Mouse (Mus musculus) layer of hippocampus, adult 9-11 months (tissue): Measurements from ENCODE around the gene Ubac2.

Experiments used
- DNase-seq: peaks from one replicate; pipeline ENCODE4 v3.0.0; 2022

The Ubac2 gene

DNA sequence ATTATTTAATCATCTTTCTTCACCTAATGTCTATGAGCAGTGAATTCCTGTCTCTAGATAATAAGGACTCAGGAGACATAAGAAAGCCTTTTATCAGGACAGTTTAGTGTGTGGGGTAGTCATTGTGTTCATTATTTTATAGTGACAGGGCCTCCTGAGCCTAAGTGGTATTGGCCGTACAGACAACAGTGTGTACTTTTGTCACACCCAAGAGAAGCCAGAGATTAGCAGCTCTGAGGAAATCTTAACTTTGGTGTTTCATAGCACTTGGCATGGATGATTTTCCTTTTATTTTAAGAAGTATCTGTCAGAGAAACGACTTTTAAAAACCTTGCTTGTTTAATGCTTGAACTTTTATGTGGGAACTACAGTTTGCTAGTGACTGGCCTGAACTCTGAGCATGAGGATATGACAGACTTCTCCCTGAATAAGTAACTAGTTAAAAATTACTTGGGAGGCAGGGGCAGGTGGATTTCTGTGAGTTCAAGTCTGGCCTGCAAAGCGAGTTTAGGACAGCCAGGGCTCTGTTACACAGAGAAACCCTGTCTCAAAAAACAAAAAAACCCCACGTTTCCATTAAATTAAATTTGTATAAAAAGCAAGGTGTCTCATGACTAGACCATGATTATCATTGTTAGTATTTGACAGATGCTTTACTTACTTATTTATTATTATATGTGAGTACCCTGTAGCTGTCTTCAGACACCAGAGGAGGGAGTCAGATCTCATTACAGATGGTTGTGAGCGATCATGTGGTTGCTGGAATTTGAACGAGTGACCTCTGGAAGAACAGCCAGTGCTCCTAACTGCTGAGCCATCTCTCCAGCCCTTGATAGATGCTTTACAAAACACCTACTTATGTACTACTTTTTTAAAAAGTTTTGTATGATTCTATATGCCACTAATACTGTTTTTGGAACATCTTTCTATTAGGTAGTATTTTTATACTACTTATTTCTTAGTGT is 18.0 kb downstream of the Ubac2 start:
- no peak for DNase-seq

DNA sequence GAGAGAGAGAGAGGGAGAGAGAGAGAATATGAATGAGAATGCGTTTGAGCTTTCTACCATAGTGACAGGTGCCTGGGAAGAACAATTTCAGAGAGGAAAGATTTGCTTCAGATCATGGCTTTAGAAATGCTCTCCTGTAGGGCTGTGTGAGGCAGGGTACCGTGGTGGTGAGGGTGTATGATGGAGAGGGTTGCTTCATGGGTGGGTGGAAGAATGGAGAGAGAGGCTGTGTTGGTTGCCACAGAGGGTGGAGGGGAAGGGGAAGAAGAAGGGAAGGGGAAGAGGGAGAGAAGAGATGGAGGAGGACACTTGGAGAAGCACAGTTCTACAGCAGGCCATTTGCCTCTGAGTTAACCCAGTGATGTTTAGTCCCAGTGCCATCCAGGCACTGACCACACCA is 19.4 kb downstream of the Ubac2 start:
- no peak for DNase-seq

DNA sequence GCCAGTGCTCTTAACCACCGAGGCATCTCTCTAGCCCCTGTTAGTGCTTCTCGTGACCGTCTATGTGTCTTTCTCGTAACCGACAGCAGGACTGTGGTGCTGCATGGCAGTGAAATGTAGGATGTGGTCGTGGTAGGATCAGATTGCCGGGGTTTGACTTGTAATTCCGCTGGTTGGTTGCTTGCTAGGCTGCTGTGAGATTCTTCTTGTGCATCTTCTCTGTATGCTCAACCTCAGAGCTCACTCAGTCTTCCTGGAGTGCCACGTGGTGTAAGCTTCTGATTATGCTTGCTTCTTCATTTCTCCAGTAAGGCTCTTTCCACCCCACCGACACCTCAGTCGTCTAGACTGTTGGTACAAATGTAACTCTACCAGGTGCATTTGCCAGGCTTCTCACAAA is 20.1 kb downstream of the Ubac2 start:
- no peak for DNase-seq

DNA sequence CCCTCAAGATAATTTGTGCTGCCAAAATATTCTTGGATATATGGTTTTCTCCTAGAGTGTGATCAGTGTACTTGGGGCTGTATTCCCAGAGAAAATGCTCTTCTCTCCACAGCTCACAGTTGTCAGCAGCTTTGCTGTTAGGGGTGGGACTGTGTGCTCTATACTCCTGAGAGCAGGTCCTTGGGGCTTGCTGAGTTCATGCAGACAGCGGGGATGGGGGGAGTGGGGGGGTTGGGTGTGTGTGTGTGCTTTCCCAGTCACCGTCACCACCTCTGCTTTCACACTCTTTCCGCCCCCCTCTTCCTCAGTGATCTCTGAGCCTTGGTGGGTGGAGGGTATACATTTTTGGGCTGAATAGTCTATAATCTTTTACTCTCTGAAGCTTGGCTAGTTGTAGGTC is 20.7 kb downstream of the Ubac2 start:
- DNase-seq = no peak

DNA sequence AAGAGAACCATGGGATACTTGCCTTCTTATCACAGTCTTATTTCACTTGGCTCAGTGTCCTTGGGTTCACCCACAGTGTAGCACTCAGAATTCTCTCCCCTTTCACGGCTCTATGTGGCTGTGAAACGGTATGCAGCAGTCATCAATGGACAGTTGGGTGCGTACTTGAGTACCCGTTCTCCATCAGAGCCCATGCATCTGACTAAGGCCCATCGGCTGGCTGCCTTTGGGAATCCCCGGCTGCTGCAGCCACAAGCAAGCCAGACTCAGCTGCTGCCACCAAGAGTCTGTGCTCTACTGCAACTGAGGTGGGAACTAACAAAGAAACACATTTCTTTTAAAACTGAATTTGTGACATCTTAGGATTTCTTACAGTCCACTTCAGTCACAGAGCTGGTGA is 23.1 kb downstream of the Ubac2 start:
- no peak for DNase-seq

DNA sequence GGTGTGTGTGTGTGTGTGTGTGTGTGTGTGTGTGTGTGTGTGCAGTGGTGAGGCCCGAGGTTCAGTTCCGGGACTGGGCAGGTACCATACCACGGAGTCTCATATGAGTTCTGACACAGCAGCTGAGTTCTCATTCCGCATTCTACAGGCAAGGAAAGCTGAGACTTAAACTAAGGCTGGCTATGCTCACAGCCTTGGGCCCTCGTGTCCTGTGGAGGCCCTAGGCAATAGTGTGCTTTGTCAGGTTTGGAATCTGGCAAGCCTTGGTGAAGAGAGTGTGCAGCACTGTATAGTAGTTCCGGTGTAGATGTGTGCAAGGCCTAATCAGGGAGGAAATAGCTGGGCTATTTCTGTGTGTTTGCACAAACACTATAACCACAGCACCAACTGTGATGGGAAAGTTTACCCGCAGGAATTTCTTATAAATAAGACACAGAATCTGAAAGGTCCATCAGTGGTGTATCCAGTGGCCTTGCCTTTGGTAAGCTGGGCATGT is 25.0 kb downstream of the Ubac2 start:
- no peak for DNase-seq

DNA sequence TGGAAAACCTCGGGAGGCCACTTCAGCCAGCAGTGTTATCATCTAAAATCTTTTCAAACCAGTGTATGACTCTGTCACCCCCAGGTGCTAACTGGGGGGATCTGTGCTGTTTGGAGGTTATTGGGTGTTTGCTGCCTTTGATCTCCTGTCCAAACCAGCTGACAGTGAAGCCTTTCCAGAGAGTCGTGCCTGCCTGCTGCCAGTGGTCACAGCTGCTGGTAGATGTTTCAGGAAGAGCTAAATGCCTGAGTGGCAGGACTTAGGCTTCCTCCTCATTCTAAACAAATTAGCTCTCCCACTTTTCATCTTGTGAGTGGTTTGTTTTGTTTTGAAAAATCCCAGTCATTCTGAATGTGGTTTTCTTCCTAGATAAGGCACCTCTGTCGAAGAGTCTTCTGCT is 26.3 kb downstream of the Ubac2 start:
- no peak for DNase-seq

DNA sequence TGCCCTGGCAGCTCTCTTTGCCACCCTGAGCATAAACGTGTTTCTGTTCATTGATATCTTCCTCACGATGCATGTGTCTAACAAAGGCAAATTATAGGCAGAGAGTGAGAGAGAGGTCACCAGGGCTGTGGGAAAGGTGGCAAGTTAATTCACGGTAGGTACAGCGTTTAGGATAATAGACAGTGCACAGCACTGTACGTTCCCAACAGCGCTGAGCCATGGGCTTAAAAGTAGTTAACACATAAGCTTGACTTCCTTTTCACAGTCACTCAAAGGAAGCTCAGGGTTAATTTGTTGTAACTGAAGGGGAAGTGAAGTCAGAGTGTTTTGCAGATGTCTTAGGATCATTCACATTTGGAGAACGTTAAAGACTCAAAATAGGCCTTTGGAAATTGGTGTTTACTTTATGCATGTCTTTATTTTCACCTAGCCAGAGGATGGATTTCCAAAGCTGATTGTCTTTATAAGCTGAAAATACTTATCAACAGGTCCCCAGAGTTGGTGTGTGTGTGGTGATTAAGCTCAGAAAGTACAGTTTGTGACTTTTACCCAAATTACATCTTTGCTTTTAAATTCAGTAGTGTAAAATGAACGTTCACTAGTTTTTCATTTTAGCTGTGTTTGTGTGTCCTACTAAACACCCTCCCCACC is 28.0 kb downstream of the Ubac2 start:
- DNase-seq = no peak

DNA sequence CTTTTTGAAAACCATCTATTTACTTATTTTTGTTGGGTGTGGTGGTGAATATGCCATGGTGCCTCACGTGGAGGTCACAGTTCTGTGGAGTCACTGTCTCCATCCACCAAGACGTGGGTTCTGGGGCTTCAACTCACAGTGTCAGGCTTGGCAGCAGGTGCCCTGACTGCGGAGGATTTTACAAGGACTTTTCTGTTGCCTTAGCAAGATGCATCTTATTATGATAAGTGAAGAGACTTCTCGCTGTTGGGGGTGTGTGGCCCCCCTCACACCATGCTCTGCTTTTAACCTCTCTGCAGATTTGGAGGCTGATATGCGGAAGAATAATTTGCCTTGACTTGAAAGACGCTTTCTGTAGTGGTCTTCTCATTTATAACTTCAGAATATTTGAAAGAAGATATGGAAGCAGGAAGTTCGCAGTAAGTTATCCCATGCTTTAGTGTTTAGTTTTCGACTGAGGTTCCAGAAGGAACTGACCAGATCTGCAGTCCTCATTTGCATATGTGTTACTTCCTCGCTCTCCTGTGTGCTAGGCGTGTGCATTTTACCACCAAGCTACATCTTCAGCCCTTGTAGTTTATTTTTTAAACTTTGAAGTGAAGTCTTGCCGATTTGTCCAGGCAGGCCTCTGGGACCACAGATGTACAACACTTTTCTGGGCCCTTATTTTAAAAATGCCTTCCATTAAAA is 28.7 kb downstream of the Ubac2 start:
- DNase-seq = no peak

DNA sequence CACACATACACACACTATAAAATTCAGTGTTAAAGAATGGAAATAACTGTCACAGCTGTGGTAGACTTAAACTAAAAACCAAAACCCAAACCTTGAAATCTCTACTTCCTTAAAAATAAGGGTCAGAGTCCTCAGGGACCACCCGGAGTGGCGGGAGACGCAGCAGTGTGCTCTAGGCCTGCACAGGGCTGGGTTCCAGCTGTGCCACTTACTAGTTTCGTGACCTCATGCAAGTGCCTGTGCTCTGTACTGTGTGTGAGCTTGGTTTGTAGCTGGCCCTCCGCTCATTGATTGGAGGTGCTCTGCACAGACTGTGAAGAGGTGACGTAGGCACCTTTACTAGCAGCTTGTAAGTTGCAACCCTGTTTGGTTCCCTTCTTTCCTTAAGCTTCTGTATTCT is 31.4 kb downstream of the Ubac2 start:
- DNase-seq = no peak

DNA sequence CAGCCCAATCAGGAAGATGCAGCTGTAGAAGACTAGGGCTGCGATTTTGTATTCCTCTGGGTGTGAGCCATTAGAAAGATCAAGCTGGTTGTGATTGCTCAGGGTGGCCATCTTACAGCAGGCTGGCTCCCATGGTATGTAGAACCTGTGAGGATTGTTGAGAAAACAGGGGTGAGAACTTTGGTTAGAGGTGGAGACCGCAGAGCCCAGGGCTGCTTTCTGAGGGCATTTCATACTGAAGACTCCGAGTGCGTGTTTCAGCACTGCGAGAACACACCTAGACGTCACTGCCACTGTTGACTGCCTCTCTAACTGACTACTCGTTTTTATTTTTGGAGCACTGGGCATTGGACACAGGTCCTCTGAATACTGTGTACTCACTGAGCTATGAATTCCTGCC is 34.1 kb downstream of the Ubac2 start:
- DNase-seq = no peak

DNA sequence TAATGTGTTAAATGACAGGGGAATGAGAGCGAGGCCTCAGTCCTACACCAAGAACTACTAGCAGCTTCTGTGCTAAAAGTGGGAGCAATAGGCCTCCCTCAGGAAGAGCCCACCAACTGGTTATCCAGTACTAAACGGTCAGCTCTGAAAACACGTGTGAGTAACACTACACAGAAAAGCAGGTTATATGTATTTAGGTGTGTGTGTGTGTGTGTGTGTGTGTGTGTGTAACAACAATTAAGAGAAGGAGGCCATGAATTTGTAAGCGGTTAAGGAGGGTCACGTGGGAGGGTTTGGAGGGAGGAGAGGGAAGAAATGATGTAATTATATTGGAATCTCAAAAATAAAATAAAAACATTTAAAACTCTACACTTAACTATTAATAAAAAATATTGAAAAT is 36.7 kb downstream of the Ubac2 start:
- no peak for DNase-seq

DNA sequence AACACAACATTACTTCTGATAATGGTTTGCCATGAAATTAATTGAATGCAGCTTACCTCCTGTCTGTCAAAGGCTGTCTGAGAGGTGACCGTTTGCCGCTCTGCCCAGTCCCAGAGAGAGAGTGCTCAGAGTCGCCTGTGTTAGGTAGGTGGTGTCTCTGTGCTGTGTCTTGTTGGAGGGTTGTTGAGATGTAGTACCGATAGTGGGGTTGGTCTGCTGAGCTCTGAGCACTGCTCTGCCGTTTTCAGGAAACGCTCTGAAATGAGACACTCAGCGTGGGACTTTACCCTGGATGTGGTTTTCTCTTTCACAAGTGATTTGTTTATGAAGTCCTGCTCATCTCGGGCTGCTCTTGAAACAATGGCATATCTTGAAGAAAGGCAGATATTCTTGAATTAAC is 37.2 kb downstream of the Ubac2 start, which contains the start of gene Gpr18:
TSS of gene Gpr18 (minus strand) at position 161 of the 400 bp plus-strand sequence.
- DNase-seq = no peak

DNA sequence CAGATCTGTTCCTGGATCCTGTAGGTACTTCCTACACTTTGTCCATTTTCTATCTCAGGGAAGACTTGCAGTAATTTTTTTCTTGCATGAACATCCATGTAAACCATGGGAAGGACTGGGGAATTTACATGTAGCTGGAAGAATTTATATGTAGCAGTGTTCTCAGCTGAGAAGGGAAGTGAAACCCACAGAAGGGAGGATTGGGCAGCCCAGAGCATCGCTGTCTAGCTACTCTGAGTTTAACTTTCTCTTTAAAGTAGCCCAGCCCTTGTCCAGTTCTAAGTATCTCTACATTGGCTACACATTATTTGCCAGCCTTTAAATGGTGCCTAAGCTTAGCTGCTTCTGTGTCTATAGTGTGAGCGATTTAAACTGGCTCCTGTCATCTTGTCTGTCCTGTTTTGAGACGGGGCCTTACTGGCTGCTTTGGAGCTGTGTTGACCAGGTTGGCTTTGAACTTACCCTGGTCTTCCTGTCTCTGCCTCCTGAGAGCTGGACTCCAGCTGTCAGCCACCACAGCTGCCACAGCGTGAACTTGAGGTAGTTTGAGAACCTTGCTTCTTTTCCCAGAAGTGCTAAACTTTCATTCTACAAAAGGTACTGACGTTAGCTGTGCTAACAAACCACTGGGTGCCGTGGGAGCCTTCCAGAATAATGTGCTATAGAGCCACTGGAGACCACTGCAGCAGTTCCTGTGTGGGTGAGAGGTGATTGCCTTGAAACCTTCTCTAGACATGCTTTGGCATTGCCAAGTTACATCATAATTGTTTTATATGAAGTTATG is 38.1 kb downstream of the Ubac2 start:
- DNase-seq = no peak

DNA sequence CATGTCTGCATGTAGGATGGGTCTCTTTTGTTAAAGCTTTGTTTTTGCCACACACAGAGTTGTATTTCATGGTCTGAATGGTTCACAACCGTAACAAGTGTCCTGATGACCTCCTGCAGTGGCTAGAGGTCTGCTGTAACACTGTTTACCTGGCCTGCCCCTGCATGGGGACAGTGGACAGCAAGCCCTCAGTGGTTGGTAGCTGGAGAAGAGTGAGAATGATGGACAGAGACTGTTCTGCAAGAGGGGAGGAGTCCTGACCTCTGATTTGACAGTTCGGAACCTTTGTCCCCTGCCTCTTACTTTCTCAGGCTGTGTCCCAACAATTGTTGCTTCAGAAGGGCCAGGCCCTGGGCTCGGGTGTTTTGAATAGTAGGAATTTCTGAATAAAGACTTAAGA is 39.8 kb downstream of the Ubac2 start:
- no peak for DNase-seq

DNA sequence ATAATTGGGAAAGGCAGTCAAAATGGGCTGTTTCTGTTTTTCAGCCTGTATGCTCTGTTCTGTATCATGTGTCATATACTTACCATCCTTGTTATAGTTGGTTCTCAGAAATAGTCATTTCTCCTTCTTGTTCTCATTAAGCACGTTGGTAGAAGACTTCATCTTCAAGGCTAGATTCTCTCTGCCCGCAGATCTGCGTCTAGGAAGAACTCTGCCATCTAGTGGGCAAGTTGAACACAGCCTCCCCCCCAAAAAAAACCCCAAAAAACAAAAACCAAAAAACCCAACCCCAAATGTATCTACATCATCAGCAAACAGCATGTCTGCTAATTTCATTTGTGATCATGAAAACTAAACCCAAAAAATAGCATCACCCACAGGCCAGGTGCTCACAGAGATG is 41.3 kb downstream of the Ubac2 start:
- no peak for DNase-seq

DNA sequence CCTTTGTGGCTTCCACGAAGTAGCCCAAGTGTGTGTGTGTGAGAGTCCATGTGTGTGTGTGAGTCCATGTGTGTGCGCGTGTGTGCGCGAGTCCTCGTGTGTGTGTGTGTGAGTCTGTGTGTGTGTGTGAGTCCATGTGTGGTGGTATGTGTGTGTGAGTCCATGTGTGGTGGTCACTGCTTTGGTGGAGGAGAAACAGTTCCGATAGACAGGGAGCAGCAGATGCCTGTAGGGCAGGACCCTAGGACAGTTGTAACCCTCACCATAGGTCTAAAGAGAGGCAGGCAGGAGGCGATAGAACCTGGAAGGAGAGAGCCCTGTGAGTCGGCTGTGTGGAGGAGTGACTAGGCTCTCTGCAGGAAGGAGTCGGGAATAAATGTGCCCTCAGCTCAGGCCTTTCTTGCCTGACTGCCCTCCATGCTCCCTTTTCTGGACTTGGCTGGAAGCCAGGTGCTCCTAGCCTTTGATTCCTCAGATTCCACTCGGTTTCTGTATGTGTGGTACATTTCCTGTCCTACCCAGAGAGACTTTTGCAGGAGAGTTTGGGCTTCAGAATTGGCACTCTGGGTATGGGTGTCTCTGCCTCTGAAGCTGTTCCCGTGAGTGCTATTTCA is 42.2 kb downstream of the Ubac2 start:
- no peak for DNase-seq

DNA sequence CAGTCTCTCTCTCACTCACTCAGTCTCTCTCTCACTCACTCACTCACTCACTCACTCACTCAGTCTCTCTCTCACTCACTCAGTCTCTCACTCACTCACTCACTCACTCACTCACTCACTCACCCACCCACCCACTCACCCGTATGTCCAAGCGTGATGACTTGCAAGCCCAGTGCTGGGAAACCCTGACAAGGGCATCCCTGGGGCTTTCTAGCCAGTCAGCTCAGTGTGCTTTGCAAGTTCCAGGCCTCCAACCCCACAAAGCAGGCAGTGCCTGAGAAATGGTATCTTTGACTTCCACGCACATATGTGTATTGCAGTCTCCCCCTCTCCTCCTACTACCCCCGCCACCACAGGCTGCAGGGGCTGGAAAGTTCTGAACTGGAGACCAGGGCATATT is 43.6 kb downstream of the Ubac2 start:
- DNase-seq = no peak

DNA sequence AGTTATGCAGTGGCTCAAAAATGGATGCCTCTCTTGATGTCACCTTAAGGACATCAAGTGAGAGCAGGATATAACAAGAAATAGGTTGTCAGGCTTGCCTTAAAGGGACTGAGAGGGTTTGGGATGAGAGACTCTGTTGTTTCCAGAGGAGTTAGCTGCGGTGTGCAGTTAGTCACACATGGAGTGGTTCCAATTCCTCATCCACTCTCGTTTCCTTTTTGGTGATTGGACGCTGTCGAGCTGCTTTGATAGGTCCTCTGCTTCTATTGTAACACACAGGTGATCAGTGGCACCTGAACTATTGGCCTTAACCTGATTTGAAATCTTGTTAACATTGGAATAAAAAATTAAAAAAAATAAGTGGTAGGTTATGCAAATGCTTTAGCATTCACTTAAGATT is 44.3 kb downstream of the Ubac2 start:
- no peak for DNase-seq

DNA sequence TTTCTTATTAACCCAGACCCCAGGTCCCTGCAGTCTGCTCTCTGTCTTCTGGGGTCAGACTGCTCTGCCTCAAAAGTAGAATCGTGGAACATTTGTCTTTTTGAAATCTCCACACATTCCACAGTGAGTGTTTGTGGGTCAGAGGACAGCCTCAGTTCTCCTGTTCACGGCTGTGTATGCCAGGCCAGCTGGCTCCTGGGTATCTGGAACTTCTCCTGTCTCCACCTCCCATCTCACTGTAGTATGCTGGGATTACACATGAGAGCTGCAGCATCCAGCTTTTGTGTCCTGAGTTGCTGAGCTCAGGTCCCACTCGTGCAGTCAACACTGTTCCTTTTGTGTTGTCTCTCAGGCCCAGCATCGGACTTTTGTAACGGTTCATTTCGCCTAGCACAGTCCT is 46.5 kb downstream of the Ubac2 start:
- no peak for DNase-seq

DNA sequence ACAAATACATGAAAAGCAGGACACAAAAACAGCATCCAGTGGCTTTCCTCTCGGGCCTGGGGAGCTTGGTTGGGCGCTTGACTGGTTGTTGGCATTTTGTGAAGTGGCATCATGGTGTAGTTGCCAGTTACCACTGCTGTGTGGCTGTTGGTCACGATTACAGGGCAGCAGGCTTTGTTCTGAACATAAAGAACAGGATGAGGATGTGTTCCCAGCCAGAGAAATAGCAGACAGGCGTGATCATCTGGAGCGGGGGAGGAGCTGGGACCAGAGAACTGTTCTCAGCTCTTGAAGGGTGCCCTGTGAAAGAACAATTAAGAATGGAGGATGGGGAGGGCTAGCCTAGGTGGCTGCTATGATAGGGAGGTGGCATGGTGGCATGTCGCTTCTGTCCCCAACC is 48.5 kb downstream of the Ubac2 start:
- DNase-seq = no peak

DNA sequence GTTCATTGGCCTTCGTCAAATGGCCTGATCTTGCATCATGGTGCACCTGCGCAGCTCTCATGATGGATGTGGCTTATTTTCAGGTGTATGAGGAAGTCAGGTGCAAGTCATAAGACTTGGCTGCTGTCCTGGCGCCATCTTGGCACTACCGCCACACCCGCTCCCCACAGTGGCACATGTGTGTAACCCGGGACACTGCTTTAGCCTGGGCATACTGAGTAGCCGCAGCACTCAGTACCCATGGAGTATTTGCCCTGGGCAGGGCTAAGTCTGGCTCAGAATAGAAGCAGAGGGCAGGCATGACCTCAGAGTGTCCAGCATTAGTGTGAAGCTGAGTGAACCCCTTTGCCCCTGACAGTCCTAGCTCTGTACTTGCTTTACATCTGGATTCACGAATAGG is 49.0 kb downstream of the Ubac2 start:
- no peak for DNase-seq
